Mouse (Mus musculus) kidney, adult 2 months (tissue): ENCODE results near the gene Tax1bp1. TPM values are rescaled to one million over a fixed set of nuclear protein-coding genes. Genes with fewer than 3 reads are reported as not detected.

ENCODE experiments used
- DNase-seq: peaks from one replicate; pipeline ENCODE4 v3.0.0; 2021
- H3K27ac ChIP-seq: fragments of 200-500 bp; 2 replicates; pipeline ENCODE4 v1.5.1; 2012; ENCODE audit warnings: low read depth, low read length, control low read depth, inconsistent platforms; ENCODE audit not compliant: insufficient read depth
- H3K27me3 ChIP-seq: fragments of 200-500 bp; replicated peaks from 2 replicates; pipeline ENCODE4 v1.6.1; 2012; ENCODE audit warnings: mild to moderate bottlenecking, moderate library complexity, low read length, inconsistent platforms; ENCODE audit not compliant: control insufficient read depth, insufficient read depth
- H3K36me3 ChIP-seq: fragments of 200-500 bp; 2 replicates; pipeline ENCODE4 v1.6.1; 2012; ENCODE audit warnings: mild to moderate bottlenecking, moderate library complexity, low read length, inconsistent platforms; ENCODE audit not compliant: control insufficient read depth, insufficient read depth
- H3K4me1 ChIP-seq: fragments of 200-500 bp; 2 replicates; pipeline ENCODE4 v1.6.1; 2011; ENCODE audit warnings: low read length; ENCODE audit not compliant: control insufficient read depth, insufficient read depth
- H3K4me3 ChIP-seq: fragments of 200-500 bp; 2 replicates; pipeline ENCODE4 v1.5.1; 2011; ENCODE audit warnings: mild to moderate bottlenecking, low read depth, low read length, control low read depth; ENCODE audit not compliant: insufficient read depth
- CTCF ChIP-seq: fragments of 200-500 bp; conservative IDR thresholded peaks from 2 replicates; pipeline ENCODE4 v1.5.1; 2011; ENCODE audit warnings: low read depth, mild to moderate bottlenecking, control low read depth, low read length, moderate library complexity, mixed read lengths; ENCODE audit not compliant: insufficient read depth, insufficient read length
- POLR2A ChIP-seq: fragments of 200-500 bp; IDR thresholded peaks from one replicate; pipeline ENCODE4 v1.6.1; 2011; ENCODE audit warnings: low read depth, low read length, control low read depth
- WGBS: fragments of 180-500 bp; shearing (Covaris S2); methylation state at CpG from one replicate; pipeline ENCODE4 v1.1.7; 2018; 5-methylcytosine and 5-hydroxymethylcytosine counted together
- polyA plus RNA-seq: library from polyadenylated mRNA; depleted of rRNA; stranded (reverse); fragments of >200 nt; gene quantifications from 2 replicates; pipeline ENCODE4 v1.2.3, GENCODE M21; 2012

Gene Tax1bp1
- polyA plus RNA-seq, 1 experiment = 63.1 TPM

DNA sequence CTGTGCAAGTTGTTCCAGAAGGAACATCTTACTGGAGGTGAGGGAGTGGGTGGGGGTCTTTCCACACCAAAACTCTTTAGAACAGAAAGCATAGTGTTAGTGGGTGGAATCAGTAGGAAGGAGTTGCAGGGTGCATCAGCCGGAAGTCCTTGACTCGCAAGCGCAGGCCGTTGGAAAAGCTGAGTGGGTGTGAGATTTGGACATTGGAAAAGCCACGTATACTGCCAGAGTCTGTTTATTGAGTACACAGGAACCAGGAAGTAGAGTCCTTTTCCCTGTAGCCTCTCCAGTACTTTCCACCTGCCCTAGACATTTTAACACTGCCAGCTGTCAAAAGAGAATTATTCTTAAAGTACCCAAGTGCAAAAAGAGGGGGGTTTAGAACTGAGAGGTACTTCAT lies 5.7 kb upstream of the Tax1bp1 start:
- 88% methylated on average over 5 of the region's 5 CpGs for WGBS
- Histone ChIP-seq H3K4me1 (no peaks in the 10 kb centered on the region), H3K27ac (no peak overlapping the region), H3K4me3 (no peak overlapping the region), H3K27me3 (no peaks in the 10 kb centered on the region), H3K36me3 (no peaks in the 10 kb centered on the region)
- no peak for TF ChIP-seq POLR2A
- no peak for TF ChIP-seq CTCF
- no peak for DNase-seq

DNA sequence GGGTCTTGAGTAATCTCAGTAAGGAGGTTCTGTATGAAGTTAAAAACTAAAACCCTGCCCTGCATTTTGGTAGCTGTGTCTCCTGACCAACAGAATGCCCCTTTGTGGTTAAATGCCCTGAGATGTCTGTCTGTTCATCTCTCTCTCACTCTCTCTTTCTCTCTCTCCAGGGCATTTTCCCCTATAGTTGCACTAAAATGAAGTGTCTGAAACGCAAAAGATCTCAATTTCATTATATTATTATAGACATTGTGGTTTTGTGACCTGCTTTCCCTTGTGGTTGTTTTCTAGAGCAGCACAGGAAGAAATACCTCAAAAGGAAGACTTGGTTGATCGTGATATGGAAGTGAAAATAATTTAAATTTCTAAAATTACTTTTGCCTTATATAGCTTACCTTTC lies 966 bp upstream of the Tax1bp1 start:
- WGBS = 78% methylated on average over 2 of the region's 2 CpGs
- no peak for DNase-seq
- no peak overlapping the region for H3K4me3 ChIP-seq
- H3K27me3 ChIP-seq = no peaks in the 10 kb centered on the region
- no peaks in the 10 kb centered on the region for H3K36me3 ChIP-seq
- no peaks in the 10 kb centered on the region for H3K4me1 ChIP-seq
- TF ChIP-seq CTCF (no peak), POLR2A (no peak)
- H3K27ac ChIP-seq = no peak overlapping the region

DNA sequence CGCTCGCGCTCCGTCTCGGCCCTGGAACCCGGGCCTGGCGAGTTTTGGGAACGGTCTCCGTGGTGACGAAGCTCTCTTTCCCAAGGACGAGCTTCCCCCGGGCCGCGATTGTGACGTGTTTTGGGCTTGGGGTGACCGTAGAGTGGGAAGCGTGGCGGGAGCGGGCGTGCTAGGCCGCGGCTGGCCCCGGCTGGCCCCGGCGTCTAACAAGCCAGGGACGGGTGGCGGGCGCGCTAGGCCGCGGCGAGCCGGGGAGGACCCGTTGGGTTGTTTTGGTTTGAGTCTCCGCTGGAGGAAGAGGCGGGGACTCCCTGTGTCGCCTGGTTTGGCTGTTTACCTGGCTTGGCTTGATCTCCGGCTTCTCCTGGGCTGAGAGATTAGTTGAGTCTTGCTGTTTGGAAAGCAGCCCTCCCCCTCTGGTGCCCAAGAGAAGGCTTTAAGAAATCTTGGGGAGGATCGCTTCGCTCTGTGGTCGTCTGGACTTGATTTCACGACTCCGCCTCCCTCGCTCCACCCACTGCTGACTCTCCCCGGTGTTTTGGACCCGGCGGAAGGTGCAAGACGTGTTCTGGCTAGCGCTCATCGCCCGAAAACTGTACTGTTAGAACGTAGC lies 474 bp downstream of the Tax1bp1 start:
- peak overlapping the region; percentile 95 for H3K27ac ChIP-seq
- WGBS = under 1% methylated on average over 52 of the region's 52 CpGs
- TF ChIP-seq CTCF (no peak), POLR2A (no peak)
- DNase-seq = peak; percentile 92
- H3K4me3 ChIP-seq = peak overlapping the region; percentile 90
- H3K4me1 ChIP-seq = peaks cover 6% of the 10 kb centered on the region; the same call in 1 of the 2 replicates
- H3K36me3 ChIP-seq = no peaks in the 10 kb centered on the region
- H3K27me3 ChIP-seq = no peaks in the 10 kb centered on the region

DNA sequence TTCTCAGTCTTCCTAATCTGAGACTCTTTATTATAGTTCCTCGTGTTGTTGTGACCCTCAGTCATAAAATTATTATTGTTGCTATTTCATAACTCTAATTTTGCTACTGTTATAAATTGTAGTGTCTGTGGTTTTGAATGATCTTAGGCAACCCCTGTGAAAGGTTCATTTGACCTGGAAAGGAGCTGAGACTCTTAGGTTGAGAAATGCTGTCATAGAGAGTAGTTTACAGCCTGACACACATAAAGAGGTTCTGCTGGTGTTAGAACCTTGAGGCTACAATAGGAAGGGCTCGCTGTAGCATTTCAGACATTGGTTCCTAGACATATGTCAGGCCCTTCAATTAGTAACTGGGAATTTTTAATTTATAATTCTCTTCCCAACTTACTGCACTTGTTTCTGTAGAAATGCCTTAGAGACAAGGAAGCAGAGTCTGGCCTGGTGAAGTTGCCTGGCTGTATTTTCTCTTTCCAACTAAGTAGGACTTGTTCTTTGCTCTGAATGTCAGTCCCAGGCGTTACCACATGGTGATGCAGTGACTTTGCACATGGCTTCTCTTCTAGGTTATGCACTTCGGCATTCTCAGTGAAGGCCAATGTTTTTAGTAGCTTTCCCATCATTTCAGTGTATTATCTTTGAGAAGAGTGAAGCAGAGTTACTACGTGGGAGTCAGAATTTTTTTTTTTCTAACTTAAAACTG lies 4.1 kb downstream of the Tax1bp1 start:
- TF ChIP-seq CTCF (0 out of 2 replicates have a peak, but pooled peaks have one; percentile 1), POLR2A (no peak)
- 49% methylated on average over 5 of the region's 5 CpGs for WGBS
- Histone ChIP-seq H3K27me3 (no peaks in the 10 kb centered on the region), H3K4me3 (no peak overlapping the region), H3K4me1 (peaks cover 6% of the 10 kb centered on the region; the same call in 1 of the 2 replicates), H3K27ac (no peak overlapping the region; the same call in 1 of the 2 replicates), H3K36me3 (peaks cover 4% of the 10 kb centered on the region)
- DNase-seq = peak; percentile 27

DNA sequence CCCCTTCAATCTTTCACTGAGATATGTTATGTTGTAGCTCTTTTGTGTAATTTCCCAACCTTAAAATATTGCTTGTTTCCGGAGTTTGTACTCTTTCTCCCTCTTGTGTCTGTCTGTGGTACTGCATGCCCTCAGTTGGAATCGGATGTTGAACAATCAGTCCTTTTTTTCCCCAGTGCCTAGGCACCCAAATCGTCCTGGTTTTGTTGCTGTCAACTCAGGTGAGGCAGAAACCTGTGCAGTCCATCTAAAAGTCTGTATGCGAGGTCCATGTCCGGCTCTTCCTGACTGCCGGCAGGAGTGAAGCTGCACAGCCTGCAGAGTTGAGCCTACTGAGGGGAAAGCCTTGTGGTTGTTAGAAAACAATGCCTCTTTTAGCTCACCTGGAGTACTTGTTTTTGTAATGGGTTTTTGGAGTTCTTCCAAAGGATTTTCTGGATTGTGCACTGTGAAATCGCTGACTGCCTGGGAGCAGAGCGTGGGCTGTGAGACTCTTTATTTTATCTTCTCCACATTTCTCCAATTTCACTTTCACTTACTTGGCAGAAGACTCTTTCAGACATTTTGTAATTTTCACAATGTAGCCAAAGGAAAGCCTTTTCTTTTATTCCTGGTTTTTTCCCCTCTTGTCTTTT lies 11.4 kb downstream of the Tax1bp1 start:
- Histone ChIP-seq H3K4me3 (no peak overlapping the region), H3K36me3 (peaks cover 5% of the 10 kb centered on the region), H3K27ac (no peak overlapping the region), H3K4me1 (no peaks in the 10 kb centered on the region), H3K27me3 (no peaks in the 10 kb centered on the region)
- DNase-seq = peak; percentile 69
- 47% methylated on average over 8 of the region's 8 CpGs for WGBS
- TF ChIP-seq CTCF = peak; percentile 56
- TF ChIP-seq POLR2A = no peak

DNA sequence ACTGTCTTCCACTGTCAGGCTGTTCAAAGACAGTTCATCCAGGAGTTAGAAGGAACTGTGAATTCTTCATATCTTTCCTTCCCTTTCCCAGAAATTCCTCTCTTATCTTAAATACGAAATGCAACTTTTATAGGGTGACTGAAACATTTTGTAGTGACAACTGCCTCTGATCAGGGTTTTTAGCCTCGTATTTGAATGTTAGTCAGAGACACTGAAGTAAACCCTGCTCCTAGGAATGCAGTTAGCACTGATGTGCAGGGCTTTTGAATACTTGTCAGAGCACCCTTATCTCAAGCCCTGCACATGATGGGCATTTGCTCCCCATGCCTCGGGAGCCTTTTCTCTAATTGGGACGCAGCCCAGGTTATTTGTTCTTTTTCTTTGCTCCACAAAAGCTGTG lies 16.8 kb downstream of the Tax1bp1 start:
- Histone ChIP-seq H3K27ac (no peak overlapping the region), H3K4me1 (no peaks in the 10 kb centered on the region), H3K27me3 (no peaks in the 10 kb centered on the region), H3K36me3 (peaks cover 3% of the 10 kb centered on the region; the same call in 1 of the 2 replicates), H3K4me3 (no peak overlapping the region)
- no peak for TF ChIP-seq CTCF
- TF ChIP-seq POLR2A = no peak
- WGBS = 70% methylated on average over 4 of the region's 4 CpGs
- DNase-seq = no peak

DNA sequence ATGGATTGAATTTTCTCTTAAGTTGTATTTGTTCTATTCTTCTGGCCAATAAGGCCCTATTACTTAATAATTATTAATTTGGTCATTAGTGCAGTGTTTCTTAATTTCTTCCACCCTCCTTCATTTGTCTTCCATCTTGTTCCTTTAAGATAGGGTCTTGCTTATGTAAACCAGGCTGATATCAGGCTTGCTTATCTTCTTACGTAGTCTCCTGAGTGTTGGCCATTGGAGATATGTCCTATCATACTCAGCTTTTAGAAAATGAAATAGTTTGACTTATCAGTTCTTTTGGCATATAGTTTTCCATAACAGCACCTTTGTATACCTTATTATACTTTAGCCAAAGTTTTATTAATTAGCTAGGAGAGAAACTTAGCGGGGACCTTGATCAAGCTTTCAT lies 21.1 kb downstream of the Tax1bp1 start:
- peaks cover 14% of the 10 kb centered on the region for H3K36me3 ChIP-seq
- no peaks in the 10 kb centered on the region for H3K27me3 ChIP-seq
- TF ChIP-seq CTCF (no peak), POLR2A (no peak)
- no peak for DNase-seq
- 98% methylated on average over 2 of the region's 2 CpGs for WGBS
- H3K4me3 ChIP-seq = no peak overlapping the region
- H3K4me1 ChIP-seq = no peaks in the 10 kb centered on the region
- no peak overlapping the region for H3K27ac ChIP-seq
